Mouse (Mus musculus) G1E (cell line): Measurements from ENCODE around the gene Mob1a.

ENCODE experiments used
- CTCF ChIP-seq: IDR thresholded peaks from 2 replicates; pipeline ENCODE4 v1.5.1; 2012; ENCODE audit warnings: low read depth, low read length, inconsistent platforms, mixed read lengths
- GATA1 ChIP-seq: IDR thresholded peaks from 2 replicates; pipeline ENCODE4 v1.6.1; 2012; ENCODE audit warnings: borderline replicate concordance, low read length, inconsistent platforms, mixed read lengths
- GATA2 ChIP-seq: IDR thresholded peaks from 2 replicates; pipeline ENCODE4 v1.6.1; 2012; ENCODE audit warnings: low read depth, low read length, inconsistent platforms, borderline replicate concordance
- POLR2AphosphoS5 ChIP-seq: IDR thresholded peaks from 2 replicates; pipeline ENCODE4 v1.6.1; 2012; ENCODE audit warnings: low read depth, low read length, inconsistent platforms; ENCODE audit not compliant: insufficient replicate concordance
- TAL1 ChIP-seq: conservative IDR thresholded peaks from 2 replicates; pipeline ENCODE4 v1.6.1; 2012; ENCODE audit warnings: low read depth, low read length, inconsistent platforms, mixed read lengths

DNA sequence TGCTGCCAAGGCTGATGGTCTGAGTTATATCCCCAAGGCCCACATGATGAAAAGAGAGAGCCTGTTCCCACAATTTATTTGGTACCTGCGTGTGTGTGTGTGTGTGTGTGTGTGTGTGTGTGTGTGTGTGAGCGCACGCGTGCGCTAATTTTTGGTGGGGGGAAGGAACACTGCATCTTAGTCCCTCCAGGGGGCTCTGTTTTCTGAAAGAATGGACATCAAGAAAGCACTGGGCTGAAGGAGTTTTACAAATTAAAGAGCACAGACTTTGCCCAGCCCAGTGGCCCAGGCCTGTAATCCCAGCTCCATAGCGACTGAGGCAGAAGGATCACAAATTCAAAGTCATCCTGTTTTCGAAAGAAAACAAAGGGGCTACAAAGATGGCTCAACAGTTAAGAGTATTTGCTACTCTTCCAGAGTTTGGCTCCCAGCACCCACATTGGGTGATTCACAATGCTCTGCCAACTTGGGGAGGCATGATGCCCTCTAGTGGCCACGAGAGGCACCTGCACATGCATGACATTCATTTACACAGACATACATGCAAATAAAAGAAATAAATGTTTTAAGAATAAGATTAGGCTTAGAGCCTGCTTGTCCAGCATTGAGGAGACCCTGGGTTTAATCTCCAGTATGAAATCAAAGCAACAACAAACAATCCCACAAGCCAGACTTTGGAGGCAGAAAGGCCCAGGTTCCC lies 45.4 kb upstream of the Mob1a start:
- TF ChIP-seq TAL1 = no peak
- peak; percentile 47 for TF ChIP-seq CTCF
- no peak for TF ChIP-seq GATA1
- TF ChIP-seq POLR2AphosphoS5 = no peak
- TF ChIP-seq GATA2 = no peak
